Mouse (Mus musculus) retina, postnatal 7 days (tissue): ENCODE measurements around the gene Nkx2-5.

ENCODE experiments used
- DNase-seq: peaks from one replicate; pipeline ENCODE4 v3.0.0-alpha.2; 2012; ENCODE audit warnings: low read depth, low spot score

The Nkx2-5 gene

DNA sequence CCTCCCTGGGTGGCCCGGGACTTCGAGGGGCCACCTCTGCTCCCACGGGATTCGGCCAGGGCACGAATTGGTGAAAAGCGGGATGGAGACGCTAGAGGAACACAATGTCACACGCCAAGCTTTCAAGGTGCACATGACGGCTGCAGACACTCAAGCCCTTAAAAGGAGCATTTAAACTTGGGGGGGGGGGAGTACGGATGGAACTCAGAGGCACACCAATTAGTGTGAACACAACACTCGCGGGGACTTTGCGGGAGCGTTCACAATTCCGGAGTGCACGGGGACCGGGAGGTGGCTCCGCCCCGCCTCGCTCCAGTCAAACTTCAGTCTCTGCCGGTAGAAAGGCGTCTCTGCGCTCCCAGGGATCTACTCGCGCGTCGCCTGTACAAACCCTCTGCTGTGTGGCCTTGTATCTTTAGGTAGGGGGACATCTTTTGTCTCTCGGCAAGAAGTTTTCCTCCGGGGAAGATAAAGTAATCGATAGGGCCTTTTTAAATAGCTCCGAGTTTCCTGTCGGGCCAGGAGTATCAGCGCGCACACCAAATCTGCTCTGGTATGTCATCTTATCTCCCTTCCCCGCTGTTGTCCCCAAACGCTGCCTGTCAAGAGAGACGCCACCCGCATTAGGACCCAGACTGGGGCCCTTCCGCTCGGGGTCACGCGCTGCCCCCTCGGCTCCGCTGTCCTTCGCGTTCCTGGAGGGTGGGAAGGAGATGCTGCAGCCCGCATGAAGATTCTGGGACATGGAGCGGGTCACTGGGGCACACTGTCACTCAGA lies 5.7 kb upstream of the Nkx2-5 start:
- DNase-seq = no peak

DNA sequence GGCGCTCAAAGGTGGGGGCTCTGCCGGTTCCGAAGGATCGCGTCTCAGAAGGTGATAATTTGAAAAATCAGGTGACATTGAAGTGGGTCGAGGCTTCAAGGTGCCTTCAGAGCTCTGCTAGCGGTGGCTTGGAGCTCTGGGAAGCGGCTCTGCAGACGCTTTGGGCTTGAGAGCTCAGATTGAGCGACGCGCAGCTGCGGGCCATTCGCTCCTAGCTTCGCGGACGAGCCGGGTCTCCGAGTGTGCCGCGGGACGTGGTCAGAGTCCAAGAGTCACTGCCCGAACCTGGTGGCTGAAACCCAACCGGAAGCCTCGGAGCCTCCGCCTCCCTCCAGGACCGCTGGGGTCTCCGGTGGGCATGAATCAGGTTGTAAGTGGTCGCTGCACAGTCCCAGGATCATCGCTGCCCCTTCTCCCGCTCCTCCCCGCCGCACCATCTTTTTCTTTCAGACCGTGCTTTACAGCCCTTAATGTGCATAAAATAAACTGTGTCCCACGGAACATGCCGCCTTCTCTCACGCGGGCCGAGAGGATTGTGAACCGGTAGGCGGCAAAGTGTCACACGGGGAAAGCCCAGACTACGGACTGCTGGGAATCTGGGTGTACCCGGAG lies 5.0 kb upstream of the Nkx2-5 start:
- no peak for DNase-seq

DNA sequence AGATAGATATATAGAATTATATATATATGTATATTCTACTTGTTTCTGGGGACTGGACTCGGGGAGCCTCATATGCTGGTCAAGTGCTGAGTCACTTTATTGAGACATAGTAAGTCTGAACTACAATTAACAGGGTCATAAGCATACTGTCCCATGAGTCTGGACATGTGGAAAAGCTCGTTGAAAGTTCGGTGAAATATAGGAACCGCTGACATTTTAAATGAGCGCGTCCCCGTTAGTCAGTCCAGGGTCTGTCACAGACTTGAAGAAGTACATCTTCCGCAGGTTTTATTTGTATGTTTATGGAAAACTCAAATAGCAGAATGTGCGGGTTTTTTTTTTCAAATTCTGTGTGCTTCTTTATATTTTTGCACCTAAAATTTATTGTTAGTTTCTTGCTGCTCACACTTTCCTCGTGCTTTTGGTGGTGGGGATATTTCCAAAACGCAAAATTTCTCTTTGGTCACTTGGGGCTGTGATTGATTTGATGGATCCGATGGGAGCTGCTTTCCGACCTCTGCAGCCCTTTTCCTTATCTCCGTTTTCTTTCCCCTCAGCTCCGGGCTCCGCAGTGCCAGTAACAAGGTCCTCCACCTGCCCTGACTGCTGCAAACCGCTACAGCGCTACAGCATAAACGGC lies 4.4 kb upstream of the Nkx2-5 start:
- no peak for DNase-seq

DNA sequence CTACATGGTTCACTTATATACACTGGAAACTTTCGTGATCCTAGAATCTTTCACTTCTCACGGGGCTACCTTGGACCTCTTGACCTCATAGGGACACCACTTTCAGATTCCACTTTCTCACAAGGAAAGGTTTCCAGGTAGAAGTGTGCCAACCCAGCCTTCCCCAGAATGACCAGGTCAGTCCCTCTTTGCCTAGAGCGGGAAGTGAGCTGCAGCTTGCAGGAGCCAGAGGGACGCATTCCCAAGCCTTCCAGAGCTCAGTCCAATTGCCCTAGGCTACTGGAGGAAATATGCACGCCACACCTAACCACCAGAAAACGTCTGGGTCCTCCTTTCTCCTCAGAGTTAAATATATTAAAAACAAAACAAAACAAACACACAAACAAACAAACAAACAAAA lies 3.4 kb upstream of the Nkx2-5 start:
- no peak for DNase-seq

DNA sequence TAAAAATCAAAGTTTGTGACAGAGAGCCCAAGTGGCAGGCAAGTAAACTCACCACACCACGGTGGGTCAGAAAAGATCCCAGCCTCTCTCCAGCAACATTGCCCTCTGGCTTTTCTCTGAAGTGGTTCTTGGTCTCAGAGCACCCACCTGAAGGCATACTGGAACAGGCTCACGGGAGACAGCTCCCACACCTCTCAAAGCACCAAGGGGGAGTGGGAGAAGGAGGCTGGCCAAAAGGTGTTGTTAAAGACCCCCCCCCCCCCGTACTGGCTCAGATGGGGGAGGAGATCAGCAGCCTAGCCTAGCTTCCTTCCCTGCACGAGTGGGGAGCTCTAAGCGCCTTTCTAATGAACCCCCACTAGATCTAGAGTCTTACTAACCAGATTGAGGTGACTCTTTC lies 3.0 kb upstream of the Nkx2-5 start:
- DNase-seq = no peak

DNA sequence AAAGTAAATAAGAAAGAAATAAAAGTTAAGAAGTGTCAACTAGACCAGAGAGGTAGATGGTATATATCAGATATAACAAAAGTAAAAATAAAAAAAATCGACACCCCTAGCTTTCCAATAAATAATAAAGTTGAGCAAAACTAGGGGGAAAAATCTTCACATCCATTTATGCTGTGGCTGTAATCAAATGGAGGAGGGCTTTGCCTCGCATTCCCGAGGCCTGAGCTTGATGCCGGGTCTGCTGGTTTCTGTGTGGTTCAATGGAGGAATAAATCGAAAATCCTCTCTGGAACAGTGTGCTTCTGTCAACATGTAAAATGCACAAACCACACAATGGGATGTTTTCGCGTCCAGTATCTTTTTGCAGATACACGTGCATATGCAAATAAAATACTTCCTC lies 1.6 kb upstream of the Nkx2-5 start:
- DNase-seq = no peak

DNA sequence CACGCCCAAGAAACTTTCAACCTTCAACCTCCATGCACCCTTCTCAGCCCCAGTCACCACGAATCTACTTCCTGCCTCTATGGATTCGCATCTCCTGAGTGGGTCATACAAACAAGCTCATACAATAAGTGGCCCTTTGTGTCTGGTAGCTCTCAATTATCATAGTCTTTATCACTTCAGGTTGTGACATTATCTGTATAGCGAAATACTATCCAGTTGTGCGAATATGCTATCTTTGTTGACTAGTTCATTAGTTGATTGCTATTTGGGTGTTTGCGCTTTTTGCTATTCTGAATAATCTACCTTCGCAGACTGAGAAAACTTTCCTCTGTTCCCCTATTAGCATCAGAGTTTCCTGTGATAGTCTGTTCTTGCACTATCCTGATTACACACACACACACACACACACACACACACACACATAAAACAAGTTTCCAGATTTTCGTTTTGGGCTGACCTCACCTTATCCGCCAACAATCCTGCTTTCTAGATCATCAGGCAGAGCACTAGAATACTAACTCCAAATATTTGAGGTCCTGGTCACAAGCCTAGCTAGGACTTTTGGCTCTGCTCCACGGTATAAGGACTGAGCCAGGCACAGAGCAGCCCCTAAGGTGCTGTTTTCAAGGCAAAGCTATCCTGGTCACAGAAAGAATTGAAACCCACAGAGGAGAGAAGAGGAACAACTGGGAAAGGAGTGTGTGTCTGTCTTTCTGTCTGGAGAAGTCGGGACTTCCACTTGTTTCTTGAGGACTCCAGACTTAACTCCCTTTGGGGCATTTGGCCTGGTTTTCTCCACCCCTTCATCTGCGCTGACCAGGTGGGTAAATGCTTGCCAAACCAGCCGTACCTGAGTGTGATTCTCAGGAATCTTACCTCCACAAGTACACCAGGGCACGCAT lies 591 bp upstream of the Nkx2-5 start:
- no peak for DNase-seq

DNA sequence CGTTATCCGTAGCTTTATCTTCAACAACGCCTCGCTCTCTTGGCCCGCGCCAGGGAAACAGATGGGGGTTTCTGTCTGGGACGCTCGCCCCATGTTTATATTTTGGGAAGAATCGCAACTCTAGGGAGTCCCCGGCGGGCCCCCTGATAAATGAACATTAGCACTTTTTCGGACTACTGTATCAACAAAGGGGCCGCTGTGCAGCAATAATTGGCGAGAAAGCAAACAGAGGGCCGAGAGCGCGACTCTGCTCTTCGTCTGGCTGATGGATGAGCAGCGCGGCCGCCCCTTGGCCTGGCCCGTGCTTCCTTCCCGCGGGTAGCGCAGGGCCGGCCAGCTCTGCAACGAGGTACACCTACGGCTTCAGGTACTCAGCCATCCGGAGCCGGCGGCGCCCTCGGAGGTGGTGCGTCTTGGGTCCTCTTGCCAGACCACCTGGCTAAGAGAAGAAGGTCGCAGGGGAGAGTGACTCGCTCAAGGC lies 398 bp downstream of the Nkx2-5 start:
- no peak for DNase-seq

DNA sequence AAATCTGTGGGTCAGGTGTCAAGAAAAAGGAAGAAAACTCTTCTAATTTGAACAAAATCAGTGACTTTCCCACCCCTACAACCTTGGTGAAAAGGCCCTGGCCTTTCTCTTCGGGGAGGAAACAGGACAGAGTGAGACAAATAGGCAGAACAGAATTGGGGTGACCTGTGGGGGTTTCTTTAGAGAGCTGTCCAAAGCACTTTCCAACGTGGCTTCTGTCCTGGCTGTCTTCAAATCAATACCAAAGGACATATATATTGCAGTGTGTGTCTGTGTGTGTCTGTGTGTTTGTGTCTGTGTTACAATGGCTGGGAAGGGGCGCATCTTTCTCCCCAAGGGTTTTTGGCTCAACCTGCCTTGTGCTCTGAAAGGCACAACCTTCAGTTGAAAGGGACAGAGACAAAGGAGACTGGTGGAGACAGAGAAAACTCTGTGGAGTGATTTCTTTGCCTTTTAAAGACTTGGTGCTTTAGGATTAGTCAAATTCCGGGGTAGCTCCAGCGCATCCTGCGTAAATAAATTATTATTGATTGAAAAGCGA lies 1.0 kb downstream of the Nkx2-5 start:
- DNase-seq = no peak

DNA sequence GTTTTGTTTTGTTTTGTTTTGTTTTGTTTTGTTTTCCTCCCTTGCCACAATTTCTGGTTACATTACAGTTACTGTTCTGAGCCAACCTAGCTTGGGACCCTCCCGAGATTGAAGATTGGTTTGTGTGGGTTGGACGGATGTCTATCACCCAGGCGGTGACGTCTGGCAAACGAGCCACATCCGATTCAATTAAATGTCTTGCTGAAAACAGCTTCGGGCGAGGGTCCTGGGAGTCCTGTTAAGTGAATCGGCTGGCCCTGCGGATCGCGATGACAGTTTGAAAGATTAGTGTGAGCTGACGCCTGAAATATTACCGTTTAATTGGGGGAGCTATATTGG lies 1.6 kb downstream of the Nkx2-5 start:
- DNase-seq = no peak

DNA sequence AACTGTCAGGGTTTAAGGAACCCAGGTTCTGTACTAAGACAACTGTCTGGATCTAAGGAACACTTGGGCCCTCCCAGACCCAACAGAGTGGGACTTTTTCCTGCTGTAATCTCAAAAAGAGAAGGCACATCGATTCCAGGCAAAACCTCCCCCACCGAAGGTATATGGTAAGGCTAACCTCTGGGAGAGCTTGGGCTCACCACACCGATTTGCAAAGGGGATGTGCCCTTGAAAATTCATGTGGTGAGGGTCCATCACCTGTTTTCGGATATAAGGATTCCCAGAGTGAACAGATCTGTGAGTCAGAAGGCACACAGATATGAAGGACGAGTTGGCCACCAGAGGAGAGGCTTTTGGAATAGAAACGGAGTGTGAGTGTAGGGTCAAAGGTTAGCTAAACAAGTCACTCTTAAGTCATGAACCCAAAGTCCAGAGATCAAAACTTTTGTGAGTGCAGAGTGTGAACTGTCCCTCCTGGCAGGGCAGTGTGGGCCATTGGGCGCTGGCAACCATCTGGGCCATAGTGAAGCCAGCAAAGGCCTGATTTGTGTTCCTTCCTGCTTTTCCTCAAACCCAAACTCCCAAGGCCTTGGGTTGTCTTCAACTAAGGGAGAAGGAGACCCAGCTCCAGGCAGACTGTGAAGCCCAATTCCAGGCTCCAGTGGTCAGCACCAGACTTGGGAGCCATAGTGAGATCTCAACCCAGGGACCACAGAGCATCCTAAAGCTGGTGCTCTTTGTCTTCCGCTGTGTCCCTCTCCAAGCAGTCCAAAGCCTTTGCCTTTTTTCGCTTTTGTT lies 2.2 kb downstream of the Nkx2-5 start:
- DNase-seq = no peak

DNA sequence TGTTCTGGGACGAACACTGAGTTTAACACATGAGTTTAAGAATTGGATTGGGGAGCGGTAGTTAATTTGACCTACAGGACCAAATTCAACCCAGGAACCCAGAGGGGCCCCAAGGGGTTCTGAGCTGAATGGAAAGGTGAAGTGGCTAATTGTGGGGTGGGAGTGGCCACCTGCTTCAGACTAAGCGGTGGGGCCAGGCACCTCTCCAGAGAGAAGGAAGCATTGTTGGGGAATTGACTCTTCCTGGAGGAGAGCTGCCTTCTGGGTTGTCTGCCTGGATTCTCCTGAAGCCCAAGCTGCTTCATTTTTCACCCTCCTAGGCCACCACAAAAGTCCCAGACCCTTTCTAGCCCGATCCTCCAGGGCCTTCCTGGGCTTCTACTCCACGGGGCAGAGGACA lies 2.8 kb downstream of the Nkx2-5 start:
- DNase-seq = no peak

DNA sequence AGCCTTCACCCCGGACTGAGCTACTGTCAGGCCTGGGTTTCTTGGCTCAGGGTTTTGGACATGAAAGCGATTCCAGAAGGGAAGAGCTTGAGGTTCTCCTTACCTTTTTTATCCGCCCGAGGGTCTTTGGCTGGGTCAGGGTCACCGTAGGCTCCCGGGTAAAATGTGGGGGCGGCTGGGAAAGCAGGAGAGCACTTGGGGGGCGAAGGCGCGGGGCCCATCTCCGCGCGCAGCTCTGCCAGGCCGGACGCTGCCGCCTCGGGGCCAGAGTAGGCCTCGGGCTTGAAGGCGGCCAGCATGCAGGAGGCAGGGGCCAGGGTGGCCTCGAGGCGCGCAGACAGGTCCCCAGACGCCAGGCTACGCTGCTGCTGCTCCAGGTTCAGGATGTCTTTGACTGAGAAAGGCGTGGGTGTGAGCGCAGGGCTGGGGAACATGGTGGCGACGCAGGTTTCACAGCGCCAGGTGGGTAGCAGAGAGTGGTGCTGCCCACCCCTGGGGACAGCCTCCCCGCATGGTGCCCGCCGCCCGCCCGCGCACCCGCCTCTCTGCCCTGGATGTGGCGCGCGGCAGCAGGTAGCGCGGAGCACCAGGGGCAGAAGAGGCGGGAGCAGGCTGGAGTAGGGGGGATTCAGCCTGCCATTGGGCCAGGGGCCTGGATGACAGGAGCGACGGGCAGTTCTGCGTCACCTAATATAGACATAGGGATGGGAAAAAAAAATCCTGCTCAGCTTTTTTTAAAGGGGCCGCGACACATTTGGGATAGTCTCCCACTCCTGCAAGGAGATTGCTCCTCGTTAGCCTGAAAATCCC lies 3.7 kb downstream of the Nkx2-5 start:
- DNase-seq = no peak

DNA sequence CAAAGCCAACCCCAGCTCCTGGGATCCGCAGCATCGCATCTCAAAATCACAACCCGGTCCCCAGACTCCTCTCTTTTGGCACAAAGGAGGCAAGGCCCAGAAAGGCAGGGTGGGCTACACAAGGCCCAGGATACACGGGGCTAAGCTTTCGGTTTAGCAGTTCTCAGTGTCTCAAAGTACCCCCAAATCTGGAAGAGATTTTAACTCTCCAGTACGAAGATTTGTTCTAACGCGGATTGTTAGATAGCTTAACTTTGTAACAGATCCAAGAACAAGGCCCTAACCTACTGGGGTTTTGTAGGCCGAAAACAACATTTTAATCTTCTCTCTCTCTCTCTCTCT lies 4.4 kb downstream of the Nkx2-5 start:
- no peak for DNase-seq

DNA sequence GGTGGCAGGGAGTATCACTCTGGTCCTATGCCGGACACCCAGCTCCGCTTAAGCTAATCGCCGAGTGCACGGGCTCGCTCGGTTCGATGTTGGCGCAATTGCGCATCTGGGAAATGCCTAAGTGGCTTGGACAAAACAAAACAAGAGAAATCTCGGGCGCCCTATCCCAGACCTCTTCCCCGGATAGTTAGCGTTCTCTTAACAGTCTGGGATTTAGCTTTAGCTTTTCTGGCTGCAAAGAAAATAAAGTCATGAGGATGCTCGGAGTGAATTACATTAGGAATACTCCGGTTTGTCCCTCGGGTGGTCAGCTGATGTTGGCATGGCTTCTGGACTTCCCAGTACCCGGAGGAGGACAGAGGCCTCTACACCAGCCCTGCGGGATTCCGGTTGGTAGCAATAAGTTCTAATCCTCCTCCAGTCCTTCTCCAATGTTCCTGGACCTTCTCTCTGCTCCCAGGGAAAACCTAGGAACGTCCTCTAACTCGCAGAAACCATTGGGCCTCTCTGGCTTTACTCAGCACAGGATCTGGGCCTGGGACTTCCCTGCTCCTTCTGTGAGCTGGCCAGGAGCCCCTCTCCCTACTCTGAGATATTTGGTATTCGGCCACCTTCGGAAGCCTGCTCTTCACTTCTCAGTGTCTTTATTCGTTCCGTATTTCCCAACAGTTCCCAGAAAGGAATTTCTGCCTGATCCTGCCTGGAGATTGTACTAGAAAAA lies 4.9 kb downstream of the Nkx2-5 start:
- no peak for DNase-seq

DNA sequence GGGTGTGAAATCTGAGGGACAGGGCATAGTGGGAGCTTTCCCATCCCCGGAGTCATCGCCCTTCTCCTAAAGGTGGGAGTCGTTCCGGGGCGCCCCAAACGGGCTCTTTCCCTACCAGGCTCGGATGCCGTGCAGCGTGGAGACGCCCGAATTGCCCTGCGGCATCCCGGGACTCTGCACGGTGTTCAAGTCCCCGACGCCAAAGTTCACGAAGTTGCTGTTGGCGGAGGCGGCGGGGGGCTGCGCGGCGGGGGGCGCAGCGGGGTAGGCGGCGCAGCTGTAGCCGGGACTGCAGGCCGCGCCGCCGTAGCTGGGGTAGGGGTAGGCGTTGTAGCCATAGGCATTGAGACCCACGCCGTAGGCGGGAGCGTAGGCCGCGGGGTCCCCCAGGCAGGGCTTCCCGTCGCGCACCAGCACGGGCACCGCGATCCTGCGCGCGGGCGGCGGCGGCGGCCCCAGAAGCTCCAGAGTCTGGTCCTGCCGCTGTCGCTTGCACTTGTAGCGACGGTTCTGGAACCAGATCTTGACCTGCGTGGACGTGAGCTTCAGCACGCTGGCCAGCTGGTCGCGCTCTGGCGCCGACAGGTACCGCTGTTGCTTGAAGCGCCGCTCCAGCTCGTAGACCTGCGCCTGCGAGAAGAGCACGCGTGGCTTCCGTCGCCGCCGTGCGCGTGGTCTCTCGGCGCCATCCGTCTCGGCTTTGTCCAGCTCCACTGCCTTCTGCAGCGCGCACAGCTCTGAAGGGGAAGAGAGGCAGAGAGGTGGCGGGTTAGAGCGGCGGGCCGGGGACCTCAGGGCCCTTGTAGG lies 5.7 kb downstream of the Nkx2-5 start:
- no peak for DNase-seq

DNA sequence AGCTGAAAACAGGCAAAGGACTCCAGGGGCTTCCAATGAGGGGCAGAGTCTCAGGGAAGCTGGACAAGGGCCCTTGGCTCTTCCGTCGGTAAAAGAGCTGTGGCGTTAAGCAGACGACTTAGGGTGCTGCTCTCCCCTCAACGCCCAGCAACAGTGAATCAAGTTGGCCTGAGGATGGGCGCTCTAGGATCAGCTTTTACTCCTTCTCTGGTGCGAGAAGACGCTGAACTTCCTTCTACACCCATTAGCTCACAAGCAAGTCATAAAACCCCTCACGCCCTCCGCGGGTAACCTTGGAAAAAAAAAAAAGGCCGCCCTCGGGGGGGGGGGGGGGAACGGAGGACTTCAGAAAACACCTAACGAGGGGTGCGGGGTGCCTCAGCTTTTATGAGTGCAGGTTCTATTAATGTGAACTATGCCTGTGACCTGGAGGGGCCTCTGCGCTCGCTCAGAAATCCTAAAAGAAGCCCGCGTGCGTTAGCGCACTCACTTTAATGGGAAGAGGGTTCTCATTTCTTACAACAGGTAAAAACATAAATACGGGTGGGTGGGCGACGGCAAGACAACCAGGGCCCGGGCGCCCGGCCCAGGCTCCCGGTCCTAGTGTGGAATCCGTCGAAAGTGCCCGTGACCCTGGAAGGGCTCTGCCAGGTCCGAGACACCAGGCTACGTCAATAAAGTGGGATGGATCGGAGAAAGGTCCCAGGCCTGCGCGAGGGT lies 6.5 kb downstream of the Nkx2-5 start:
- no peak for DNase-seq

DNA sequence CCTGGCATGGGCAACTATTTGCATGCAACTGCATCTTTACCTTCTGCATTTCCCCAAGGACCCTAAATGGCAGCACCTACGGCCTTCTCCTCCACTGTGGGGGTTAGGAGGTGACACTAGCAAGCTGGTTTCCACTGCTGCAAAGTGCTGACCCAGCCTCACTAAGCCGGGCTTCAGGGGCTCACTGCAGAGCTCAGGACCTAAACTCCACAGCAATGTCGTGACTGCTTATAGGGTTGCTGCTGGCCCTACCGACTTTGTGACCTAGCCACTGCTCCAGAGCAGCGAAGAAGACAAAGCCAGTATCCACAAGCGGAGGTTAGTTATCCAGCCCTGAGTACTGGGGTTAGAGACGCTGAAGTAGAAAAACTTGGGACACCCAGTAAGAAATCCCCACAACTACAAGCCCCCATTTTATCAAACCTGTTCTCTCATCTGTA lies 7.2 kb downstream of the Nkx2-5 start:
- DNase-seq = no peak
